Mouse (Mus musculus) liver, embryonic 15.5 days (tissue): ENCODE data around the gene Snx17. TPM values are rescaled to one million over a fixed set of nuclear protein-coding genes. Genes with fewer than 3 reads are reported as not detected.
A peak's percentile ranks its signal among the peaks of the same experiment; 100 is the strongest.

Experiments used
- ATAC-seq: fragments of 200-750 bp; cut with Nextera tagmentation; 2 replicates; pipeline ENCODE4 v1.8.0; 2017; ENCODE audit warnings: moderate number of reproducible peaks, mild to moderate bottlenecking, moderate library complexity; ENCODE audit not compliant: insufficient read depth
- H3K27ac ChIP-seq: fragments of 300-500 bp; sonication (generic); replicated peaks from 2 replicates; pipeline ENCODE4 v1.5.1; 2015; ENCODE audit warnings: mild to moderate bottlenecking, inconsistent platforms
- H3K27me3 ChIP-seq: fragments of 300-500 bp; sonication (generic); 2 replicates; pipeline ENCODE4 v1.6.1; 2015; ENCODE audit warnings: mild to moderate bottlenecking, inconsistent platforms
- H3K36me3 ChIP-seq: fragments of 300-500 bp; sonication (generic); replicated peaks from 2 replicates; pipeline ENCODE4 v1.6.1; 2015; ENCODE audit warnings: moderate library complexity, mild to moderate bottlenecking, inconsistent platforms
- H3K4me1 ChIP-seq: fragments of 300-500 bp; sonication (generic); replicated peaks from 2 replicates; pipeline ENCODE4 v1.6.1; 2015; ENCODE audit warnings: inconsistent platforms
- H3K4me2 ChIP-seq: fragments of 300-500 bp; sonication (generic); 2 replicates; pipeline ENCODE4 v1.6.1; 2015; ENCODE audit warnings: moderate library complexity, mild to moderate bottlenecking, inconsistent platforms
- H3K4me3 ChIP-seq: fragments of 300-500 bp; sonication (generic); replicated peaks from 2 replicates; pipeline ENCODE4 v1.5.1; 2015; ENCODE audit warnings: mild to moderate bottlenecking, inconsistent platforms
- H3K9ac ChIP-seq: fragments of 300-500 bp; sonication (generic); 2 replicates; pipeline ENCODE4 v1.6.1; 2015; ENCODE audit warnings: moderate library complexity, mild to moderate bottlenecking, inconsistent platforms
- H3K9me3 ChIP-seq: fragments of 300-500 bp; sonication (generic); replicated peaks from 2 replicates; pipeline ENCODE4 v1.6.1; 2016; ENCODE audit warnings: inconsistent platforms
- WGBS: fragments of 180-500 bp; shearing (Covaris S2); methylation state at CpG from one replicate; pipeline ENCODE4 v1.1.7; 2015; ENCODE audit warnings: mixed read lengths; ENCODE audit not compliant: insufficient replicate concordance; 5-methylcytosine and 5-hydroxymethylcytosine counted together
- polyA plus RNA-seq: library from polyadenylated mRNA; unstranded; fragments of >200 nt; fragmentation: Nextera tagmentation; extraction: Ambion mirVana; gene quantifications from 2 replicates; pipeline ENCODE4 v1.2.1, GENCODE M21; 2015

Snx17 gene
- polyA plus RNA-seq, result 40.2 and 41.6 TPM in 2 replicates

- H3K36me3 ChIP-seq, result peaks cover 70% of the 10 kb centered on the region
- peaks cover 26% of the 10 kb centered on the region for H3K4me1 ChIP-seq
- WGBS, result under 1% methylated on average over 48 of the region's 48 CpGs
- no peaks in the 10 kb centered on the region for H3K9me3 ChIP-seq
- H3K27ac ChIP-seq, result peak within 1 kb of the TSS; percentile 91
- H3K4me2 ChIP-seq, result peak within 1 kb of the TSS; percentile 79
- no peaks in the 10 kb centered on the region for H3K27me3 ChIP-seq
- peak within 1 kb of the TSS; percentile 85 for H3K9ac ChIP-seq
- peak; percentile 95 for ATAC-seq
- H3K4me3 ChIP-seq, result peak within 1 kb of the TSS; percentile 84
Measured at GRCm38 (mm10) chr5:31192939-31193630, at the start of gene Snx17, which contains the start of gene Eif2b4. TSS of gene Snx17 (plus strand) at chr5:31193227. TSS of gene Eif2b4 (minus strand) at chr5:31193430.

- peaks cover 18% of the 10 kb centered on the region for H3K4me1 ChIP-seq
- H3K27me3 ChIP-seq, result no peaks in the 10 kb centered on the region
- no peak for ATAC-seq
- H3K9me3 ChIP-seq, result no peaks in the 10 kb centered on the region
- no peak overlapping the region for H3K4me2 ChIP-seq
- no peaks in the 10 kb centered on the region for H3K36me3 ChIP-seq
- no peak overlapping the region for H3K4me3 ChIP-seq
- WGBS, result 75% methylated on average over 4 of the region's 4 CpGs
- no peak overlapping the region for H3K27ac ChIP-seq
- H3K9ac ChIP-seq, result no peak overlapping the region
Measured at GRCm38 (mm10) chr5:31149781-31150180, 43.2 kb upstream of the Snx17 start.

GRCm38 (mm10) chr5:31151746-31152145 is 41.3 kb upstream of the Snx17 start:
- WGBS, result 79% methylated on average over 3 of the region's 3 CpGs
- H3K27me3 ChIP-seq, result no peaks in the 10 kb centered on the region

GRCm38 (mm10) chr5:31153516-31154151 is 39.4 kb upstream of the Snx17 start:
- H3K4me3 ChIP-seq, result peak overlapping the region; percentile 72

More at GRCm38 (mm10) chr5:31151746-31152145, 41.3 kb upstream of the Snx17 start:
- Histone ChIP-seq H3K9me3 (no peaks in the 10 kb centered on the region), H3K4me3 (no peak overlapping the region), H3K27ac (no peak overlapping the region), H3K36me3 (peaks cover 1% of the 10 kb centered on the region), H3K9ac (no peak overlapping the region), H3K4me1 (peaks cover 20% of the 10 kb centered on the region), H3K4me2 (no peak overlapping the region)
- ATAC-seq, result no peak

GRCm38 (mm10) chr5:31154152-31154553 is 38.9 kb upstream of the Snx17 start, which contains the start of gene Mpv17:
TSS of gene Mpv17 (minus strand) at chr5:31154251.
- ATAC-seq, result peak; percentile 88
- Histone ChIP-seq H3K9me3 (no peaks in the 10 kb centered on the region), H3K9ac (peak within 1 kb of the TSS; percentile 80), H3K27me3 (no peaks in the 10 kb centered on the region), H3K4me3 (peak within 1 kb of the TSS; percentile 72), H3K27ac (peak within 1 kb of the TSS; percentile 76), H3K4me1 (peaks cover 20% of the 10 kb centered on the region), H3K4me2 (peak within 1 kb of the TSS; percentile 86), H3K36me3 (peaks cover 25% of the 10 kb centered on the region)
- WGBS, result under 1% methylated on average over 19 of the region's 19 CpGs

More at GRCm38 (mm10) chr5:31153516-31154151, 39.4 kb upstream of the Snx17 start:
- peaks cover 20% of the 10 kb centered on the region for H3K36me3 ChIP-seq
- H3K4me1 ChIP-seq, result peaks cover 20% of the 10 kb centered on the region
- H3K27me3 ChIP-seq, result no peaks in the 10 kb centered on the region
- 38% methylated on average over 6 of the region's 6 CpGs for WGBS
- ATAC-seq, result no peak
- no peak overlapping the region for H3K27ac ChIP-seq
- peak overlapping the region; percentile 80 for H3K9ac ChIP-seq
- H3K9me3 ChIP-seq, result no peaks in the 10 kb centered on the region
- H3K4me2 ChIP-seq, result peak overlapping the region; percentile 86

- no peak overlapping the region for H3K4me3 ChIP-seq
- no peak overlapping the region for H3K27ac ChIP-seq
- no peaks in the 10 kb centered on the region for H3K9me3 ChIP-seq
- peaks cover 8% of the 10 kb centered on the region; the same call in 1 of the 2 replicates for H3K4me1 ChIP-seq
- ATAC-seq, result 0 out of 2 replicates have a peak, but pooled peaks have one; percentile 51
- H3K4me2 ChIP-seq, result no peak overlapping the region
- H3K27me3 ChIP-seq, result no peaks in the 10 kb centered on the region
- peaks cover 94% of the 10 kb centered on the region for H3K36me3 ChIP-seq
- H3K9ac ChIP-seq, result no peak overlapping the region
Measured at GRCm38 (mm10) chr5:31162462-31162861, 30.6 kb upstream of the Snx17 start.

GRCm38 (mm10) chr5:31164878-31165277 is 28.1 kb upstream of the Snx17 start:
- no peaks in the 10 kb centered on the region for H3K27me3 ChIP-seq
- no peak overlapping the region for H3K9ac ChIP-seq
- H3K9me3 ChIP-seq, result no peaks in the 10 kb centered on the region
- 51% methylated on average over 1 of the region's 1 CpGs for WGBS
- no peak overlapping the region for H3K27ac ChIP-seq
- peak; percentile 51 for ATAC-seq
- peaks cover 8% of the 10 kb centered on the region; the same call in 1 of the 2 replicates for H3K4me1 ChIP-seq
- 0 out of 2 replicates have a peak overlapping the region, but pooled peaks have one; percentile 13 for H3K4me2 ChIP-seq
- no peak overlapping the region for H3K4me3 ChIP-seq
- H3K36me3 ChIP-seq, result peaks cover 94% of the 10 kb centered on the region

- Histone ChIP-seq H3K36me3 (peaks cover 98% of the 10 kb centered on the region), H3K4me1 (no peaks in the 10 kb centered on the region; the same call in 1 of the 2 replicates), H3K9me3 (no peaks in the 10 kb centered on the region), H3K4me3 (no peak overlapping the region), H3K4me2 (no peak overlapping the region), H3K27ac (no peak overlapping the region), H3K27me3 (no peaks in the 10 kb centered on the region), H3K9ac (no peak overlapping the region)
- ATAC-seq, result no peak
- 86% methylated on average over 4 of the region's 4 CpGs for WGBS
Measured at GRCm38 (mm10) chr5:31168630-31169029, 24.4 kb upstream of the Snx17 start.

GRCm38 (mm10) chr5:31179301-31179765 is 13.7 kb upstream of the Snx17 start:
- Histone ChIP-seq H3K9me3 (no peaks in the 10 kb centered on the region), H3K4me2 (peak overlapping the region; percentile 92), H3K9ac (peak overlapping the region; percentile 77), H3K27ac (peak overlapping the region; percentile 99), H3K4me3 (peak overlapping the region; percentile 73), H3K27me3 (no peaks in the 10 kb centered on the region), H3K36me3 (peaks cover 25% of the 10 kb centered on the region), H3K4me1 (peaks cover 48% of the 10 kb centered on the region)
- under 1% methylated on average over 25 of the region's 25 CpGs for WGBS
- peak; percentile 62 for ATAC-seq

- Histone ChIP-seq H3K4me2 (peak within 1 kb of the TSS; percentile 92), H3K4me3 (peak within 1 kb of the TSS; percentile 73), H3K9ac (peak within 1 kb of the TSS; percentile 77), H3K36me3 (peaks cover 18% of the 10 kb centered on the region), H3K27me3 (no peaks in the 10 kb centered on the region), H3K27ac (peak within 1 kb of the TSS; percentile 99), H3K9me3 (no peaks in the 10 kb centered on the region), H3K4me1 (peaks cover 53% of the 10 kb centered on the region)
- ATAC-seq, result peak; percentile 90
- WGBS, result under 1% methylated on average over 59 of the region's 59 CpGs
Measured at GRCm38 (mm10) chr5:31179766-31180630, 13.0 kb upstream of the Snx17 start, which contains the start of the genes Gm29609 and Gtf3c2. TSS of gene Gm29609 (minus strand) at chr5:31179911. TSS of gene Gtf3c2 (minus strand) at chr5:31180144.
